Mouse (Mus musculus) right cerebral cortex, adult 2 months (tissue): ENCODE measurements around the gene Bcat1.

Experiments used
- DNase-seq, 2 experiments: peaks; one replicate each; pipeline ENCODE4 v3.0.0; 2021 to 2022; ENCODE audit warnings: low spot score in 2 of 2

The Bcat1 gene

DNA sequence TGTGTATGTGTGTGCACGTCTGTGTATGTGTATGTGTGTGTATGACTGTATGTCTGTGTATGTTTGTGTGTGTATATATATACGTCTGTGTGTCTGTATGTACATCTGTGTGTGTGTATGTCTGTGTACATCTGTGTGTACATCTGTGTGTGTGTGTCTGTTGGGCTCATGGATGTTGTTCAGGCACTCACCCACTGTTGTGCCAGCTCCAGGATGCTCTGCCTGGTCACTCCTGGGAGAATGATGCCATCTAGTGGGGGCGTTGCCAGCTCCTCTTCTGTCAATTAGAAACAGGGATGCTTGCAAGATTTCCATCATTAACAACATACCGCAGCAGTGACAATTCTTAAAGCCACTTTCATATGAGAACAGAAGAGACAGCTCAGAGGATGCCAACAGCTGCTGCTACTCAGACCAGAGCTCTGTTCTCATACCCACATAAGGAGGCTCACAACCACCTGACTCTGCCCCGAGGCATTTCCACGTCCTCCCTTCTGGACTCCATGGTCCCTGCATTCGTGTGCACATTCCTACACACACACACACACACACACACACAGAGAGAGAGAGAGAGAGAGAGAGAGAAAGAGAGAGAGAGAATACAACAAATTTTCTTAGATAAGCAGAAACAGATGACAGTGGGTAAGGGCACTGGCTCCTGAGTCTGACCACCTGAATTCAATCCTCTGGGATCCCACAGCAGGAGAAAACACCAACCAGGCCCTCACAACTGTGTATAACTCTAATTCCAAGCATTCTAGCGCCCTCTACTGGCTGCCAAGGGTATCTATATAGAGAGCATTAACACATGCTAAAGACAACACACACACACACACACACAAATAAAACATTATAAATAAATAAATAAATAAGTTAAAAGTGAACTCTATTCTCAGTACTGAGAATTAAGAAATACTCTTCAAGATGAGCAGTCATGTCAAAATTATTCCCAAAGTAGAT is 65.8 kb downstream of the Bcat1 start:
- peak; percentile 26 to 42 for DNase-seq

DNA sequence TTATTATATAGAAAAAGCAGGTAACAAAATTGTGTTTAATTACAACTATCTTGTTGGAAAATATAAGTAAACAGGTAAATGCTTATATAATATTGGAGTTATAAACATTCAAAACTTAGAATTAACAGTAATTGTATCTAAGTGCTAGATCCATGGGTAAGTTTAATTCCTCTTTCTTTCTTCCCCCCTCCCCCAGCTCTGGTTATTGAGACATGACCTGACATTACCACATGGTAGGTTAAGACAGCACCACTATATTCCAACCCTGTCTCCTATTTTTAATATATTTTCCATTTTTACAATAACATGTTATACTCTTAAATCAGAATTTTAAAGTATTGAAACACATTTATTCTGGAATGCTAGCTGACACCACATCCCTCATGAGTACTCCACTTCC is 72.5 kb downstream of the Bcat1 start:
- no peak for DNase-seq

DNA sequence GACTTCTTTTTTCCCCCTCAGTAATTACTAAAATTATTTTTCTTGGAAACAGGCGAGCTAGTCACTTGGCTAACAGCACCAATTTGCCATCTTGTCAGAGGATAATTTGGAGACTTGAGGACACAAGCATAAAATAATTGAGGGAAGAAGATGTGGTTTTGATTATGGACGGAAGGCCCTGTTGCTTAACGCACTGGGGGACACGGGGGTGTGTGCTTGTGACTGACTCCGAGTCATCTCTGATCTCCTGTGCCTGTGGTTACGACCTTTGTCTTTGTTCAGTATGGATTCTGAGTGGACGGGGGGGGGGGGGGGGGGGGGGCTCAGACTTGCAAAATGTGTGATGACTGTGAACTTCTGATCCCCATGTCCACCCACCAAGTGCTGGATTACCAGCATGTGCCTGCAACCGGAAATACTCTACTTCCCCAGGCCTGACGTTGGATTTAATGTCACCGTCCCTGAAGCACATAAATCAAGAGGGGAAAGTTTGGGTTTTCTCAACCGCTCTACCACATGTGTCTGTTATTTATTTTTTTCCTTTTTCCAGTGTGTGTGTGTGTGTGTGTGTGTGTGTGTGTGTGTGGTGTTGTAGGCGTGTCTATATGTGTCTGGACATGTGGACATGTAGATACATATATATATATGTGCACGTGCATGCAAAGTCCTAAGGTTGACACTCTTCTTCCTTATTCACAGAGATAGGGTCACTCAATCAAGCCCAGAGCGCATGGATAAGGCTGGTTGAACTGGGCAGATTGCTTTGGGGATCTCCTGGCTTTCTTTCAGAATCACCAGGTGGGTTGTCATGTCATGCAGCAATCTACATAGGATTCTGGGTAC is 73.7 kb downstream of the Bcat1 start:
- no peak for DNase-seq

DNA sequence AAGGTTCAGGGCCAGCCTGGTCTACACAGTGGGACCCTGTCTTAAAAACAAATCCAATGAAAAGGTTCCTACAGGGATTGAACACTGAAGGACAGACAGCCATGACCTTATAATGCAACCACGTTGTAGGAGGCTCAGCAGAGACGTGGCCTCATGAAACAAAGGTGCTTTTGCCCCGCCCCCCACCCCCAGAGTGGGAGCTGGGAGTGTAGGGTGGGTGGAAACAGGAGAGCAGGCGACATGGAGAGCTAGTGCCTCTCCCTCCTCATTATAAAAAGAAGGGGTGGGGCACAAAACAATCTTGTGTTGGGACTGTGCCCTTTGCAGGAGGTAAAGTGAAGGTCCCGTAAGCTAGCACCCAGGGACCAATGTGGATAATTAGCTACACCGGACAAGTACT is 74.5 kb downstream of the Bcat1 start:
- no peak for DNase-seq

DNA sequence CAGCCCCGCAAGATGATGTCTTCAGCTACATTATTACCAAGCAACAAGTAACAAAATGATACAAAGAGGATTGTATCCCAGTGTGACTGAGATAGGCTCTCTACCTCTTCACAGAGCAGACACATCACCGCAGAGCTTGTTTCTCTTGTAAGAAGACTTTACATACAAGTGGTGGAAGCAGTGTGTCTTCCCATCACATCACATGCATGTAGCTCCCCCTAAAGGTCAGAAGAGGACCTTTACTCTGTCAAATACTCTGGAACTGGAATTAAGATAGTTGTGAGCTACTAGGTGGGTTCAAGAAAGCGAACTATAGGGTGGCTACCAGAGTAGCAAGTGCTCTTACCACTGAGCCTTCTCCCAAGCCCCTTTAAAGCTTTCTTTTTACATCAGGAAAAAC is 78.8 kb downstream of the Bcat1 start:
- DNase-seq, result no peak

DNA sequence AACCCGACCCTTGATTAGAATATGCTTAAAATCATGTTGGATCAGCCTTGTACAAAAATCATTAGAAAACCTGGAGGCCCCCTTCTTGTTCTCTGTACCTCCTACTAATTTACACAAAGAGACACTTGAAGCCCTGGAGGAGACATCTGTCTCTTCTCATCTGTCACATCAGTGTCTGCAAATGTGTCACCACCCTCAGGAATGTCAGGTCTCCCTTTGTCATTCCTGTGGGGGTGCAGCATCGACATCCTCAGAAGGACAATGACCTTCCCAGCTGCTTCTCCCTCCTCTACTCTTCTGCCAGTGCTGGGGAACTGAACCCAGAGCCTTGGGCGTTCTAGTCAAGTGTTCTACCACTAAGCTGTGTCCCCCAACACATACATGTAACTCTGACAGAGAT is 83.9 kb downstream of the Bcat1 start:
- no peak for DNase-seq

DNA sequence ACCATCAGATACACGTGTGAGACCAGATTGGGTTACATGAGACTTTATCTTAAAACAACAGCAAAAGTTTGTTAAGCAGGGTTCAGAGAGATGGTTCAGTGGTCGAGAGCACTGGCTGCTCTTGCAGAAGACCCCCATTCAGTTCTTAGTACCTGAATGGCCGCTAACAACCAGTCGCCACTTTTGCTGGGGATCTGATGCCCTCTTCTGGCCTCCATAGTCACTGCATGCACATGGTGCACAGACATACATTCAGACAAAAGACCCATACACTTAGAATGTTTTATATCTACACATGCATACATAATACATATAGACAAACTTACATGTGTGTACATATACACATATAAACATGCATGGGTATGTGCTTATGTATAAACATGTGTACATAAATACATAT is 86.8 kb downstream of the Bcat1 start:
- DNase-seq, result no peak

DNA sequence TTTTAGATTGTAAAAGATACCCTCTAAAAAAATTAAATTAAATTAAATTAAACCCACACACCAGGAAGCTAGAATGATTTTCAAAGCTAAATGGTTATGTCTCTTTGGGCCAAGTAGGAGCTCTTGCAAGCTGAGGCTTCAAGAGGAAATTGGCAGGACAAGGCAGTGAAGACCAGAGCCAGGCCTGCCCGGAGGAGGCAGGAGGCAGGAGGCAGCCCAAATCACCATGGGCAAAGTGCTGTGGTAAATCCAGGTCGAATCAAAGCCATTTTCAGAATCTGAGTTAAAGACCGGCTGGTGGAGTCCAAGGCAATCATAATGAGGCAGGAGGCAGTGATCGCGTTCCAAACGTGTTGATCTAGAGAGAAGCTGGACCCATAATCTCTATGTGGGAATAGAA is 88.3 kb downstream of the Bcat1 start:
- DNase-seq, result no peak

DNA sequence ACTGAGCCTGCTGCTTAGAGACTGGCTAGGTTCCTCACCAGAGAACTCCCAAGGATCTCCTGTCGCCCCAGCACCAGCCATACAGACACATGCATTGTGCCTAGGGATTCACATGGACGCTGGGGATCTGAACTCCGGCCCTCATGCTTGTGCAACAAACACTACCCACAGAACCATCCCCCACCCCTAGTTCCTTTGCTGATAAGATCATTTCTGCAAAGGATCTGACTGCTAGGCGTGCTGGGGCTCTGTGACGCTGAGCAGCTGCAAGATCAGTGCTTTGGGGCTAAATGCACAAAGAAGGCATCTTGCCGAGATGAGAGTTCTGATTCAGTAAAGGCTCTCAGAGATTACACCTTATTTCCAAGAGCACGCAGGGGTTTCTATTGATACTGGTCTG is 88.8 kb downstream of the Bcat1 start:
- DNase-seq, result no peak

DNA sequence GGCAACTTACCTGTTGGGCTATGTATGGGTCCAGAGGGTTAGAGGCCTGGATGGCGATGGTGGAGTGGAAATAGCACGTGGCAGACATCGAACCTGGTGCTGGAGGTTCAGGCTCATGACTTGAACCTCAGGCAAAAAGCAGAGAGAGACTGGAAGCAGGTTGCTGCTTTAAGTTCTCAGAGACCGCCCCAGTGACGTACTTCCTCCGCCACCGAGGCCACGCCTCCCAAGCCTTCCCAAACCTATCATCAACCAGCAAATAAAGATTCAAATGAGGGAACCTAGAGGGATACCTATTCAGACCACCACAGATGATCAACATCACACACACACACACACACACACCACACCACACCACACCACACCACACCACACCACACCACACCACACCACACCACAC is 91.8 kb downstream of the Bcat1 start:
- DNase-seq, result no peak

DNA sequence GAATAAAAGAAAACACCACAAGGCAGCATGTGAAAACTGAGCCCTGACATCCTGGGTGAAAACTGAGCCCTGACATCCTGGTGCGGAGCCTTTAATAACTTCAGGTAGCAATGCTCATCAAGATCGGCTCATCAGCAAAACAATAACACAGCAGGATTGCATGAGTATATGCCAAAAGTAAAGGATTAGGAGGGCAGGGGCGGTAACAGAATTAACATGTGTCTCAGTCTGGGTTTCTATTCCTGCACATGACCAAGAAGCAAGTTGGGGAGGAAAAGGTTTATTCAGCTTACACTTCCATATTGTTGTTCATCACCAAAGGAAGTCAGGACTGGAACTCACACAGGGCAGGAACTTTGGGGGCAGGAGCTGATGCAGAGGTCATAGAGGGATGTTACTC is 93.9 kb downstream of the Bcat1 start:
- no peak for DNase-seq

DNA sequence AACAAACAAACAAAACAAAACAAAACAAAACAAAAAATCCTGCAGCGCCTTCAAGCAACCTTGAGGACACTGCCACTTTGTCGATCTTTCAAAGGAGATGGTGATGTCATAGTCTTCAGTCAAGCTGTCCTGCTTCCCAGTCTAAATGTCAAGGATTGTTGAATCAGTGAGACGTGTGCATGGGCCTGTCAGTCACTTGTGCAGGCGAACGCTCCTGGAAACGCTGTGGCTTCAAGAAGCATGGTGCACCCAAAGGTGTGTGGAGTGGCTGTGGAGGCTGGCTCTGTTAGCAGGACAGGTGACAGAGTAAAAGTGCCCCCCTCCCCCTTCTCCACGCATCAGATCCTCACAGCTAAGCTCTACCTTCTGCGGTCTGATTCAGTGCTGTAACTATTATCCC is 103.6 kb downstream of the Bcat1 start:
- no peak for DNase-seq

DNA sequence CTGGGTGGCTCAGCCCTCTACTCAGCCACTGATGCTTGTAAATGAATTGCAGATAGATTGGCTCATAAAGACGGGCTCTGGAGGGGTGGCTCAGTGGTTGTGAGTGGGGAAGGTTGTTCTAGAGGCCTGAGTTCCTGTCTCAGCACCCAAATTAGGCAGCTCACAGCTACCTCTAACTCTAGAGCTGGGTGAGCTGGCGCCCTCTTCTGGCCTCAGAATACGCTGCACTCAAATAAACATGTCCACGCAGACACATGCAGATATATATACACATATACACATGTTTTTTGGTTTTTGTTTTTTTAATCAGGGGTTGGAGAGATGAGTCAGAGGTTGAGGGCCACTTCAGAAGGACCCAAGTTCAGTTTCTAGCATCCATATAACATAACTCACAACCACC is 105.1 kb downstream of the Bcat1 start:
- DNase-seq, result no peak

DNA sequence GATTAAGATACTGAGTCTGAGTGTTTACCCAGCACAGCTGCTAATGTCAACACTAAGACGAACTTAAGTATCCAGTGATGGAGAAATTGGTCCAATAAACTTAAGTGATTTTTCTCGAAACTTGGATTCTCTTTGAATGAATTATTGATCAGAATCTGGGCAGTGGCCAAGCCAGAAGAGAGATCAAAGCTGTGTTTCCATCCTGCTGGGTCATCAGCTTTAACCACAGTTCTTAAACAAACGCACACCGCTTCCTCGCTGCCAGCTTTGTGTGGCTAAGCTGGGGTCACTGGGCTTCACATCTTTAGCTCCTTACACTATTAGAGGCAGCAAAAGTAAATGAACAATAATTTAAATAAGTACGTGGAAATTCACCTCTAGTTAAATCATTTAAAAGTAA is 108.4 kb downstream of the Bcat1 start:
- no peak for DNase-seq

DNA sequence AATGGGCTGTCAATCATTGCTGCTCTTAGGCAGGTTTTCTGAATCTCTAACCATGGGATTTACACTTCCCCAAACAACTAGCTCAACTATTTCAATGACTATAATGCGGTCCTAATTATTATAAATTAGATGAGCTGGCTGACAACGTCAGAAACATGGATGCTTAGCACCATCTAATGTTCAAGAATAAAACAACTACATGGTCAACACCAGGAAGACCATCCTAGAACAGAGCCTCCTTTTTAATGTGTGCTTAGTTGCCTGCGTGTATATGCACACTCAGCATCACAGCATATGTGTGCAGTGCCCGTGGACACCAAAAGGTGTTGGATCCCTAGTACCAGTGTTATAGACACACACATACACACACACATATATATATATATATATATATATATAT is 111.8 kb downstream of the Bcat1 start:
- DNase-seq, result no peak

DNA sequence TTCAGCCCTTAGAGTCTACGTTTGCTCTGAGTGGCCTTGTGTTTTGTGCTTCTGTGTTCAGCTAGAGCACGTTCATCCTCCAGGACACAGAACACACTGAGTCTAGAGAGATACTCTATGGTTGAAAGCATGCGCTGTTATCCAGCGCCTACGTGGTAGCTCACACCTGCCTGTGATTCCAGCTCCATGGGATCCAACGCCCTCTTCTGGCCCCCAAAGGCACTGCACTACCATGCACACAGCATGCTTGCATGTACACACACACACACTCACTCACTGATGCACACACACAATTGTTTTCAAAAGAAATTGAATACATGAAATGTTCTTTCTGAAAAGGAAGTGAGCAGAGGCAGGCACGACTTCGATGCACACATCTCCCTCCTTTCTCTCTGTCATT is 112.8 kb downstream of the Bcat1 start:
- DNase-seq, result no peak

DNA sequence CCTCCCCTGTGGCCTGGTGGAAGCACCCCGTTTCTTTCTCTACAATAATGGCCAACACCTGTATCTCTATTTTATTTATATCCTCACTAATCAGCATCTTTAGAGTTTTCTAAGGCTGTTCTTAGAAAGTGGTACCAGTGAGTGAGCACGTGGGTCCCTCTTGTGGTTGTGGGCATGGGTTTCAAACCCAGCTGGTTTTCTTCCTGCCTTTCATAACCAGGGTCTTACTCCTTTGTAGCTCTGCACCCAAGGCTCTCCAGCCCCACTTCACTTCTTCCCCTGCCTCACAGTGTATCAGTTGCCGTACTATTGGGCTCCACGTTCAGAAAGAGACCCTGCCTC is 114.0 kb downstream of the Bcat1 start:
- peak in 1 of 2 experiments; percentile 31 for DNase-seq

DNA sequence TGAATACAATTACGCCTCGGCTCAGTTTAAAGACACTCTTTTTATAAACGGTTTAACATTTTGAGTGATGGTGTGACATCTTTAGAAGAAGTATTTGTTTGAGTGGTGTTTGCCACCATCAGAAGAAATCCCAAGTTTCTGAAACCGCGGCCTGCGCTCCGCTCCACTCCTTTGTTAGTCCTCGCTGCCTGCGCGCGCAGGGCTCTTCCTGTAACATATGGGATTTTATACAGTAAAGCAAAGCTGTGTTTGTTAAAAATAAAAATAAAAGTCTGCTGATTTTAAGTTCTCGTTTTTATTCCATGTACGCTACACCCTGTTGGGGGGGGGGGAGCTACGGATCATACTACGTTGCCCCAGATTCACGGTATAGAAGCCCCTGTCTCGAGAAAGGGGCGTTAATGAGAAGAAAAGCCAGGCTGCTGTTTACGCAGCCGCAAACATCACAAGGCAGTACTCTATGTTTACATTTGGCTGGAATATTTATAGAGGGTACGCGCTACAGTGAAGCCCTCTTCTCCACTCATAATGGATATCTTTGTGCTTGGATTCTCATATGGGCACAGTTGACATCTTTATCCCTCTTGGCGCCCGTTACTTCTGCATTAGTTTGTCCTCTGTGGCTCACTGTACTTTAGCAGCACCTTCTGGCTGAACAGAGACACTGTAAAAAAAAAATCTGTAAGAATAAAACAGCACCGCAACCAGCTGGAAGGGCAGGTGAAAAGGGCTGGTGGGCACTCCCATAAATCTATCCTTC is 114.6 kb downstream of the Bcat1 start:
- peak; percentile 68 to 69 for DNase-seq

DNA sequence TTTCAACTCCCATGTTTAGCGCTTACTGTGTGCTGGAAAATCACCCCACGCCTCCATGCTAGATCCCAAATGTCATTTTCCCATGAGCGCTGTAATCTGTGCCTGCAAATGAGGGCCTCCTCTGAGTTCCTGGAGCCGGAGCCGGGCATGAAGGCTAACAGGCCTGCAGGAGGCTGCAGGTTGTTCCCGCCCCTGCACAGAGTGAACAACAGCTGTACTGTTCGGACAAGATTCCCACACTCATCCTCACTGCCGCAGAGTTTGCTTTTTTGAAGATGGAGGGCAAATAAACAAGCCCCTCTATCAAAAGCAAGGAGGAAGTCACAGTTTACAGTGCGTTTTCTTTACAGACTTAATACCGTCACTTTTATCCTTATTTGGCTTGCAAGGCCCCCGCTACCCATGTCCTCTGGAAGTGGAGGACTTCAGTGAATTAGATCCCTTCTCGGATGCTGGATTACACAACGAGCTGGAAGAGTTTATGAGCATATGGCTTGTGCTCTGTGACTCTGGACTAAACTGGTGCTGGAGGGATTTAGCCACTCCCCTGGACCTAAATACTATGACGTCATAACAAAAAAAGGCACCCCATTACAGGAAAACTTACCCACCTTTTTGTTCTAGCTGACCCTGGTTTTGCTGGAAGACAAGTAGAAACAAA is 120.0 kb downstream of the Bcat1 start:
- DNase-seq, result no peak

DNA sequence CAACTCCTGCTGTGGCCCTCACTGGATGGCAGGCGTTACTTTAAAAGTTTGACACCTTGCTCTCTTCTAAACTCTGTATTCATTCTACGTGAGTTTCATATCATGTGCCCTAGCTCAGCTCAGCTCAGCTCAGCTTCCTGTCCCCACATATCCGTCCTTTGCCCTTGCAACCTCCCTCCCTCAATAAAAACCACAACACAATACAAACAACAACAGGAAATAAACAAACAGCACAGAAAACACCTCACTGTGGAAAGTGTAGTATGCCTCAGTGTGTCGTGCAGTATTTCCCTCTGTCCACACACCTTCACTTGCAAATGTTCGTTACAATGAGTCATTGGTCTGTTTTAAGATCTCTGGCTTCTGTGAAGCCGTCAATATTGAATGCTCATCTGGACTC is 123.1 kb downstream of the Bcat1 start:
- DNase-seq, result no peak

DNA sequence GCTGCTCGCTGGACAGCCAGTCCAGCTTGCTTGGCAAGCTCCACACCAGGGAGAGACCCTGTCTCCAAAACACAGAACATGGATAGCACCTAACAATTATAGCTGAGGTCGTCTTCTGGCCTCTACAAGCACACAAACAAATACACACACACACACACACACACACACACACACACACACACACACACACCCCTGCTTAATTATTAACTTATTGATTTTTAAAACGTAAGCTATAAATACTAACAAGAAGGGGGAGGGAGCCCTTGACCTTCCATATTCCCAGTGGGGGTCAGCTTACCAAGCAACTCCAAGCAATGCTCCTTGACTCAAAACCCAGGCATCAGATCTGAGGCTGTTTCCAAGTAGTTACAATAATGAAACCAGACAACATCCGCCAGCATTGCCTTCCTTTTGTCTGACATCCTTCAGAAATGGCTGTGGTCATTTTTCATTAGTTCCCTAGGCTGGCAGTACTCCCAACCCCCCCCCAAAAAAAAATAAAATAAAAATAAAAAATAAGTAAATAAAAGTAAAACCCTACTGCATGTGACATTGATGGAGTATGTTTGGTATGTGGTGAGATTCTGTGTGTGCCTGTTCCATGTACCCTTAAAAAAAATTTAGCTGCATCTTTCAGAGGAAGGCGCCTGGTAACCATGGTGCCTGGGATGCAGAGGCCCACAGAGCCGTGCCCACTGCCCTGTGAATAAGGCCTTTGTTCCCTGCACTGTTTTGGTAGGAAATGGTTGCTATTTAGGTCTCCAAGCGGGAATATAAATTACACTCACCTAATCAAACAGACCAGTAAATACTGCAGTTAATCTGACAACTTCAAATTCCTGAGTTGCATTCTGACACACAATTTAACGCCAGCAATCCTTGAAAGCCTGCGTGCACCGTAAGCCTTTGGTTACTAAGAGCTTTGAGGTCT is 131.3 kb downstream of the Bcat1 start:
- DNase-seq, result no peak
